Mouse (Mus musculus) midbrain, embryonic 12.5 days (tissue): ENCODE measurements around the gene 2210016F16Rik. TPM values are rescaled to one million over a fixed set of nuclear protein-coding genes. Genes with fewer than 3 reads are reported as not detected.
"Not testable (repeated sequence)": the region's sequence is repeated elsewhere in the genome, so short reads cannot be mapped to it uniquely, and the experiment has no call there.

ENCODE experiments used
- ATAC-seq: fragments of 200-750 bp; cut with Nextera tagmentation; 2 replicates; pipeline ENCODE4 v1.8.0; 2017; ENCODE audit warnings: low read depth, moderate TSS enrichment, moderate library complexity; ENCODE audit not compliant: low FRiP score
- H3K27ac ChIP-seq: fragments of 300-500 bp; sonication (generic); replicated peaks from 2 replicates; pipeline ENCODE4 v1.5.1; 2016; ENCODE audit warnings: mild to moderate bottlenecking
- H3K27me3 ChIP-seq: fragments of 300-500 bp; sonication (generic); 2 replicates; pipeline ENCODE4 v1.6.1; 2016; ENCODE audit warnings: mild to moderate bottlenecking
- H3K36me3 ChIP-seq: fragments of 300-500 bp; sonication (generic); 2 replicates; pipeline ENCODE4 v1.6.1; 2016
- H3K4me1 ChIP-seq: fragments of 300-500 bp; sonication (generic); 2 replicates; pipeline ENCODE4 v1.6.1; 2016
- H3K4me2 ChIP-seq: fragments of 300-500 bp; sonication (generic); replicated peaks from 2 replicates; pipeline ENCODE4 v1.6.1; 2016; ENCODE audit warnings: mild to moderate bottlenecking, moderate library complexity
- H3K4me3 ChIP-seq: fragments of 300-500 bp; sonication (generic); 2 replicates; pipeline ENCODE4 v1.5.1; 2016; ENCODE audit warnings: mild to moderate bottlenecking
- H3K9ac ChIP-seq: fragments of 300-500 bp; sonication (generic); replicated peaks from 2 replicates; pipeline ENCODE4 v1.6.1; 2016; ENCODE audit warnings: mild to moderate bottlenecking, moderate library complexity
- H3K9me3 ChIP-seq: fragments of 300-500 bp; sonication (generic); 2 replicates; pipeline ENCODE4 v1.6.1; 2016; ENCODE audit warnings: mild to moderate bottlenecking
- WGBS: fragments of 180-500 bp; shearing (Covaris S2); methylation state at CpG from one replicate; pipeline ENCODE4 v1.1.7; 2016; 5-methylcytosine and 5-hydroxymethylcytosine counted together
- polyA plus RNA-seq: library from polyadenylated mRNA; unstranded; fragments of >200 nt; fragmentation: Nextera tagmentation; extraction: Ambion mirVana; gene quantifications from 2 replicates; pipeline ENCODE4 v1.2.1, GENCODE M21; 2016

Gene 2210016F16Rik
- polyA plus RNA-seq, 1 experiment from 2014 or later, result 26.7 TPM

DNA sequence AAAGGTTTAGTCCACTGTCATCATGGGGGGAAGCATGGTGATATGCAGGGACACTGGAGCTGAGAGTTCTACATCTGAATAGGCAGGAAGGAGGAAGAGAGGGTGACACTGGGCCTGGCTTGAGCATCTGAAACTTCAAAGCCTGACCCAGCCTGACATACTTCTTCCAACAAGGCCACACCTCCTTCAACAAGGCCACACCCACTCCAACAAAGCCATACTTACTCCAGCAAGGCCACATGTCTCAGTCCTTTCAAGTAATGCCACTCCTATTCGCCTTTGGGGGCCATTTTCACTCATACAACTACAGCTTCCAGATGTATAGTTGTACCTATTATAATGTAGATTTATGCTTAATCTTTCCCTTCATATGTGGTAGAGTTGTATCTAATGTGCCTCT is 17.4 kb downstream of the 2210016F16Rik start:
- H3K27ac ChIP-seq, result no peak overlapping the region

DNA sequence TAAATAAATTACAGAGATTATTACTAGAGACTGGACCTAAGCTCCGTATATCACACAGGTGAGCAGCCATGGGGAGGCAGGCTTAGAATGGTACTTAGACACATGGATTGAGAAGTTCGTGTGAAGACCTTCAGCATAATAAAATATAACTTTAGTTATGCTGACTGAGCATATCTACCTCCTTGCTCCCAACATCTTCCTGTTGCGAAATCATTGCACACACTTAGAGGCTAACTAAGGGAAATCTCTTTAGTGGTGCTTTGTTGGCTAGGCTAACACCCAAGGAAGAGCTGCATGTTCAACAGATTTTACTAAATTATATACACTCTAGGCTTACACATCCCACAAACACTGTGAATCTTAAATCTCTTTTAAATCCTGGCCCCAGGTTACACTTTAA is 18.7 kb downstream of the 2210016F16Rik start:
- WGBS, result 86% methylated on average over 3 of the region's 3 CpGs
- ATAC-seq, result no peak

More for the DNA sequence above, 17.4 kb downstream of the 2210016F16Rik start:
- Histone ChIP-seq H3K27me3 (no peaks in the 10 kb centered on the region), H3K9ac (no peak overlapping the region), H3K4me3 (no peak overlapping the region), H3K9me3 (no peaks in the 10 kb centered on the region), H3K4me2 (no peak overlapping the region), H3K36me3 (no peaks in the 10 kb centered on the region), H3K4me1 (no peaks in the 10 kb centered on the region)
- no peak for ATAC-seq
- 75% methylated on average over 1 of the region's 1 CpGs for WGBS

DNA sequence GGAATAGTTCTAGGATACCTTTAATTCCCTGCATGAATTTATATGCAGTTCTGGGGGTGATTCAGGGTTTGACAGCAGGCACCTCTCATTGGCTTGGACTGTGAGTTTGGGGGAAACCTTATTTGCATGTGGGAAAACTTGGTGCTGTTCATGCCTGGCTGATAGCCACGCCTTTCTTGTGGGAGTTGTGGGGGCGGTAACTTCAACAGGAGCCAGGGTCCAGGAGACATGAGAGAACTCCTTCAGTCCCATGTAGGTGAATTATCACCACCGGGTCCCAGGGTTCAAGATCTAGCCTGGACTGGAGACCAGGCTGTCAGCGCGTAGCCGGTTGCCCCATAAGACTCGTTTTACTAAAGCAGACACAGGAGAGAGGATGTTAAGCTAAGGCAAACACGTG is 19.8 kb downstream of the 2210016F16Rik start:
- H3K27ac ChIP-seq, H3K4me3 ChIP-seq, H3K9me3 ChIP-seq, H3K4me2 ChIP-seq, H3K36me3 ChIP-seq, H3K9ac ChIP-seq, H3K27me3 ChIP-seq, ATAC-seq, H3K4me1 ChIP-seq: not testable (repeated sequence)
- WGBS, result 83% methylated on average over 8 of the region's 8 CpGs

More for the DNA sequence above, 18.7 kb downstream of the 2210016F16Rik start:
- no peak overlapping the region for H3K9ac ChIP-seq
- no peak overlapping the region for H3K4me3 ChIP-seq
- H3K9me3 ChIP-seq, result no peaks in the 10 kb centered on the region
- no peaks in the 10 kb centered on the region for H3K27me3 ChIP-seq
- H3K27ac ChIP-seq, result no peak overlapping the region
- no peaks in the 10 kb centered on the region for H3K4me1 ChIP-seq
- H3K4me2 ChIP-seq, result no peak overlapping the region
- no peaks in the 10 kb centered on the region for H3K36me3 ChIP-seq

- no peaks in the 10 kb centered on the region for H3K4me1 ChIP-seq
- 83% methylated on average over 8 of the region's 8 CpGs for WGBS
- no peak overlapping the region for H3K27ac ChIP-seq
- no peaks in the 10 kb centered on the region for H3K36me3 ChIP-seq
- no peak overlapping the region for H3K4me2 ChIP-seq
- H3K27me3 ChIP-seq, result peaks cover 5% of the 10 kb centered on the region; the same call in 1 of the 2 replicates
- no peak overlapping the region for H3K4me3 ChIP-seq
- H3K9ac ChIP-seq, result no peak overlapping the region
- H3K9me3 ChIP-seq, result no peaks in the 10 kb centered on the region
- no peak for ATAC-seq
Observed at GRCm38 (mm10) chr13:58364353-58365175, 20.5 kb downstream of the 2210016F16Rik start.

- Histone ChIP-seq H3K4me3 (peak overlapping the region; percentile 70), H3K4me1 (0 out of 2 replicates have a peak, but pooled peaks cover 3% of the 10 kb centered on the region), H3K27me3 (peaks cover 5% of the 10 kb centered on the region), H3K4me2 (peak overlapping the region; percentile 94), H3K36me3 (no peaks in the 10 kb centered on the region), H3K9me3 (no peaks in the 10 kb centered on the region), H3K27ac (no peak overlapping the region), H3K9ac (peak overlapping the region; percentile 51; the same call in 1 of the 2 replicates)
- ATAC-seq, result peak; percentile 81; the same call in 1 of the 2 replicates
- WGBS, result 4% methylated on average over 7 of the region's 7 CpGs
Observed at GRCm38 (mm10) chr13:58359304-58359653, 25.7 kb downstream of the 2210016F16Rik start.

GRCm38 (mm10) chr13:58358629-58359303 is 26.3 kb downstream of the 2210016F16Rik start, which contains the start of gene Kif27:
Kif27 (minus strand) TSS chr13:58359122.
- under 1% methylated on average over 85 of the region's 85 CpGs for WGBS
- Histone ChIP-seq H3K9ac (peak within 1 kb of the TSS; percentile 51), H3K36me3 (no peaks in the 10 kb centered on the region), H3K27ac (peak within 1 kb of the TSS; percentile 25; the same call in 1 of the 2 replicates), H3K27me3 (peaks cover 5% of the 10 kb centered on the region), H3K4me1 (0 out of 2 replicates have a peak, but pooled peaks cover 3% of the 10 kb centered on the region), H3K4me2 (peak within 1 kb of the TSS; percentile 94), H3K9me3 (no peaks in the 10 kb centered on the region), H3K4me3 (peak within 1 kb of the TSS; percentile 70)
- peak; percentile 98 for ATAC-seq

- ATAC-seq, result no peak
- H3K27me3 ChIP-seq, result no peaks in the 10 kb centered on the region; the same call in 1 of the 2 replicates
- H3K9me3 ChIP-seq, result no peaks in the 10 kb centered on the region
Observed at GRCm38 (mm10) chr13:58352996-58353395, 32.0 kb downstream of the 2210016F16Rik start.

DNA sequence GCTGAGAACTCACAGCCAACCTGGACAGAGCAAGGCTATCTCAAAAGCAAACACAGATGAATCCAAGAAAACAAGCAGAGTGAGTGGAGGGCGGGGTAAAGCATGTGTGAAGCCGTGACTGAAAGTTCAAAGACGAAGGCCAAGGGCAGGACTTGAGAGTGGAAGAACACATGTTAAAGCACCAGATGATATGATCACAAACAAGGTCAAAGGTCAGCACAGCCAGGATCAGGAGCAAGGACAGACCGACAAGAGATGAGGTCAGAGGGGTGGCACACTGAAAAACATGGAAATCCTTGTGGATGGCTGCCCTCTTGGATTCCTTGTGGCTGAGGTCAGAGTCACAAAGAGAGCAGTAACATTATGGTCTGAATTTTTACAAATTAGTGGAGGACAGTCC is 34.4 kb downstream of the 2210016F16Rik start:
- WGBS, result 79% methylated on average over 4 of the region's 4 CpGs

More at GRCm38 (mm10) chr13:58352996-58353395, 32.0 kb downstream of the 2210016F16Rik start:
- Histone ChIP-seq H3K4me3 (no peak overlapping the region), H3K4me1 (no peaks in the 10 kb centered on the region), H3K4me2 (no peak overlapping the region), H3K36me3 (no peaks in the 10 kb centered on the region), H3K27ac (no peak overlapping the region), H3K9ac (no peak overlapping the region)

GRCm38 (mm10) chr13:58344505-58344904 is 40.5 kb downstream of the 2210016F16Rik start:
- Histone ChIP-seq H3K4me1 (no peaks in the 10 kb centered on the region), H3K9ac (no peak overlapping the region), H3K36me3 (no peaks in the 10 kb centered on the region), H3K4me2 (no peak overlapping the region), H3K27ac (no peak overlapping the region), H3K27me3 (no peaks in the 10 kb centered on the region), H3K9me3 (no peaks in the 10 kb centered on the region), H3K4me3 (no peak overlapping the region)
- ATAC-seq, result no peak
- 83% methylated on average over 9 of the region's 9 CpGs for WGBS

More for the DNA sequence above, 34.4 kb downstream of the 2210016F16Rik start:
- Histone ChIP-seq H3K4me2 (no peak overlapping the region), H3K4me1 (no peaks in the 10 kb centered on the region), H3K9ac (no peak overlapping the region), H3K9me3 (no peaks in the 10 kb centered on the region), H3K4me3 (no peak overlapping the region), H3K27ac (no peak overlapping the region), H3K27me3 (no peaks in the 10 kb centered on the region), H3K36me3 (no peaks in the 10 kb centered on the region)
- ATAC-seq, result no peak

- no peak overlapping the region for H3K4me2 ChIP-seq
- no peaks in the 10 kb centered on the region for H3K27me3 ChIP-seq
- H3K9me3 ChIP-seq, result no peaks in the 10 kb centered on the region
- 84% methylated on average over 12 of the region's 12 CpGs for WGBS
- H3K27ac ChIP-seq, result no peak overlapping the region
- ATAC-seq, result no peak
- H3K36me3 ChIP-seq, result no peaks in the 10 kb centered on the region
- H3K9ac ChIP-seq, result no peak overlapping the region
- H3K4me1 ChIP-seq, result no peaks in the 10 kb centered on the region
- no peak overlapping the region for H3K4me3 ChIP-seq
Observed at GRCm38 (mm10) chr13:58337456-58337855, 47.6 kb downstream of the 2210016F16Rik start.

GRCm38 (mm10) chr13:58334116-58334515 is 50.9 kb downstream of the 2210016F16Rik start:
- no peaks in the 10 kb centered on the region for H3K9me3 ChIP-seq
- H3K36me3 ChIP-seq, result no peaks in the 10 kb centered on the region
- no peaks in the 10 kb centered on the region for H3K27me3 ChIP-seq
- 95% methylated on average over 5 of the region's 5 CpGs for WGBS
- no peak overlapping the region for H3K27ac ChIP-seq
- H3K4me1 ChIP-seq, result no peaks in the 10 kb centered on the region
- no peak overlapping the region for H3K4me3 ChIP-seq
- no peak overlapping the region for H3K9ac ChIP-seq
- H3K4me2 ChIP-seq, result no peak overlapping the region
- ATAC-seq, result no peak
